Mouse (Mus musculus) cortical plate, adult 2 months (tissue): Measurements from ENCODE around the gene Rgp1.

Experiments
- CTCF ChIP-seq: fragments of 200-500 bp; IDR thresholded peaks from 2 replicates; pipeline ENCODE4 v1.5.1; 2011; ENCODE audit warnings: mild to moderate bottlenecking, control low read depth, low read length; ENCODE audit not compliant: insufficient read depth; ENCODE audit errors: extremely low read depth
- POLR2A ChIP-seq: fragments of 200-500 bp; IDR thresholded peaks from 2 replicates; pipeline ENCODE4 v1.6.1; 2011; ENCODE audit warnings: mild to moderate bottlenecking, low read length, control low read depth; ENCODE audit not compliant: insufficient read depth; ENCODE audit errors: extremely low read depth

GRCm38 (mm10) chr4:43567140-43567539 lies 11.4 kb upstream of the Rgp1 start:
- no peak for TF ChIP-seq CTCF
- no peak for TF ChIP-seq POLR2A
